ENCODE assay signal across 8 mouse cellular contexts in the genomic region with DNA sequence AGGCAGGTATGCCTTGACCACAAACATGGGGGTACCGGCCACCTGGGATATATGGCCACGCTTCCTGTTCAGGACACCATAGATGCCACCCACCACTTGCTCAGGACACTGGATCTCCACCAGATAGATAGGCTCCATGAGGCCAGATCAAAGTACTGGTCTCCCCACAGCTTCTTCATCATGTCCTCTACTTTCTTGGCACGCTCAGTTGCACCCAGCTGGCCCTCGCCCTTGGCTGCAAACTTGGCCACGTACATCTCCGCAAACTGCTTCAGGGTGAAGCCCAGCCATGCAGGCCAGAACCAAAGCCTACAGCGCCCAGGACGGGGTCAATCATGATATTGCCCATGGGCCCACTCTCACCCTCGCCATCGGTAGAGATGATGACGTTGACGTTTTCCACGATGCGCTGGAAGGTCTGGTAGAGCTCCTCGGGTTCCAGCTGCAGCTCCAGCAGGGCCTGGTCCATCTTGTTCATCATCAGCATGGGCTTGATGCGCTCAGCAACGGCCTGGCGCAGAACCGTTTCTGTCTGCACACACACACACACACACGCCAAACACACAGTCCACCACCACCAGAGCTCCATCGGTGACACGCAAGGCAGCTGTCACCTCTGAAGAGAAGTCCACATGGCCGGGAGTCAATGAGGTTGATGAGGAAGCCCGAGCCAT. TPM values are rescaled to one million over a fixed set of nuclear protein-coding genes. Genes with fewer than 3 reads are reported as not detected.
DNase-seq lines count a peak whose midpoint lies in the region; ATAC-seq and TF ChIP-seq lines count a peak whose summit lies in the region.
"Not testable (repeated sequence)": the region's sequence is repeated elsewhere in the genome, so short reads cannot be mapped to it uniquely, and the experiment has no call there.

No protein-coding gene starts in this region.

- not testable (repeated sequence) for H3K9ac ChIP-seq in forebrain, embryonic 13.5 days; kidney, embryonic 14.5 days (ENCODE audit: low read depth, low read length); limb, embryonic 14.5 days (ENCODE audit: low read depth, low read length, severe bottlenecking)

- peaks cover 18% of the 10 kb centered on the region for H3K9me3 ChIP-seq in forebrain, embryonic 13.5 days (replicated peaks)
- H3K9me3 ChIP-seq in heart, embryonic 10.5 days, result peaks cover 16% of the 10 kb centered on the region
- H3K9me3 ChIP-seq in kidney, embryonic 14.5 days (ENCODE audit: control insufficient read depth, low read length), result peaks cover 11% of the 10 kb centered on the region
- H3K9me3 ChIP-seq in limb, embryonic 14.5 days (ENCODE audit: control insufficient read depth, low read length), result peaks cover 14% of the 10 kb centered on the region

- peaks cover 13% of the 10 kb centered on the region for H3K36me3 ChIP-seq in forebrain, embryonic 13.5 days (ENCODE audit: poor library complexity, severe bottlenecking)
- H3K36me3 ChIP-seq in heart, embryonic 10.5 days, result peaks cover 16% of the 10 kb centered on the region
- H3K36me3 ChIP-seq in kidney, embryonic 14.5 days (ENCODE audit: control insufficient read depth, insufficient read depth, low read length); limb, embryonic 14.5 days (ENCODE audit: control insufficient read depth, insufficient read depth, low read length): not testable (repeated sequence)

- H3K27ac ChIP-seq in forebrain, embryonic 13.5 days; heart, embryonic 10.5 days; kidney, embryonic 14.5 days (ENCODE audit: low read depth, low read length); limb, embryonic 14.5 days (replicated peaks; ENCODE audit: low read depth, low read length): not testable (repeated sequence)

- H3K27me3 ChIP-seq in forebrain, embryonic 13.5 days; heart, embryonic 10.5 days (ENCODE audit: insufficient read depth, poor library complexity, severe bottlenecking); kidney, embryonic 14.5 days (ENCODE audit: control insufficient read depth, insufficient read depth, low read length); limb, embryonic 14.5 days (ENCODE audit: control insufficient read depth, insufficient read depth, low read length): not testable (repeated sequence)

- DNase-seq in adrenal gland, postnatal 25 days, result peak; percentile 52
- DNase-seq in heart, embryonic 10.5 days (ENCODE audit: low spot score), result peak; percentile 89
- peak; percentile 5 for DNase-seq in limb, embryonic 14.5 days (ENCODE audit: low spot score)
- peak; percentile 56 for DNase-seq in lung, postnatal 36 days
- DNase-seq in spleen, adult 18-20 months, result peak; percentile 39
- DNase-seq in thymus, postnatal 4 days, result peak; percentile 46

- H3K4me2 ChIP-seq in forebrain, embryonic 13.5 days; kidney, embryonic 14.5 days (replicated peaks; ENCODE audit: low read depth, low read length); limb, embryonic 14.5 days (replicated peaks; ENCODE audit: low read depth, low read length, severe bottlenecking): not testable (repeated sequence)

- WGBS in forebrain, embryonic 13.5 days, result 97% methylated on average over 24 of the region's 24 CpGs
- whole genome bisulfite sequencing in heart, embryonic 10.5 days, result 94% methylated on average over 24 of the region's 24 CpGs
- 96% methylated on average over 23 of the region's 24 CpGs for WGBS in kidney, embryonic 14.5 days
- WGBS in limb, embryonic 14.5 days, result 97% methylated on average over 21 of the region's 24 CpGs

- 0 out of 2 replicates have a peak, but pooled peaks have one; percentile 6 for ATAC-seq in forebrain, embryonic 13.5 days
- ATAC-seq in kidney, embryonic 14.5 days (ENCODE audit: low FRiP score, low TSS enrichment), result peak; percentile 18; the same call in 1 of the 2 replicates
- ATAC-seq in limb, embryonic 14.5 days (ENCODE audit: low FRiP score, low read depth), result not testable (repeated sequence)

- TF ChIP-seq POLR2A in limb, embryonic 14.5 days (IDR thresholded peaks at IDR 0.05; ENCODE audit: borderline replicate concordance, extremely low read depth, insufficient read depth, insufficient read length), result not testable (repeated sequence)

- H3K4me1 ChIP-seq in forebrain, embryonic 13.5 days; heart, embryonic 10.5 days; kidney, embryonic 14.5 days (ENCODE audit: control insufficient read depth, insufficient read depth, low read length); limb, embryonic 14.5 days (ENCODE audit: control insufficient read depth, insufficient read depth, low read length): not testable (repeated sequence)

- not testable (repeated sequence) for H3K4me3 ChIP-seq in forebrain, embryonic 13.5 days; heart, embryonic 10.5 days; kidney, embryonic 14.5 days (ENCODE audit: low read length); limb, embryonic 14.5 days (replicated peaks; ENCODE audit: low read length)

RNA-seq across cellular contexts. Expression of gene Sfi1, which starts 43.1 kb away (rescaled TPM):
- total RNA-seq in adrenal gland, postnatal 25 days (2021), result 92.1 and 96.9 TPM in 2 replicates
- 15.0 and 16.0 TPM in 2 replicates for polyA plus RNA-seq in forebrain, embryonic 13.5 days (2015; fragmentation: Nextera tagmentation; extraction: Ambion mirVana)
- polyA plus RNA-seq in heart, embryonic 10.5 days (2016; fragmentation: Nextera tagmentation; extraction: Ambion mirVana), result 10.3 and 11.7 TPM in 2 replicates
- polyA plus RNA-seq in kidney, embryonic 14.5 days (2014; fragmentation: Nextera tagmentation; extraction: Ambion mirVana), result 10.5 and 12.7 TPM in 2 replicates
- 34.6 and 39.4 TPM in 2 replicates for polyA plus RNA-seq in limb, embryonic 14.5 days (2012; rRNA removed)
- polyA plus RNA-seq in limb, embryonic 14.5 days (2014; fragmentation: Nextera tagmentation; extraction: Ambion mirVana), result 10.1 and 11.7 TPM in 2 replicates

RNA-seq across cellular contexts. Expression of gene Eif4enif1, which starts 52.1 kb away (rescaled TPM):
- 60.1 and 67.3 TPM in 2 replicates for total RNA-seq in adrenal gland, postnatal 25 days (2021)
- 46.8 and 54.2 TPM in 2 replicates for polyA plus RNA-seq in forebrain, embryonic 13.5 days (2015; fragmentation: Nextera tagmentation; extraction: Ambion mirVana)
- polyA plus RNA-seq in heart, embryonic 10.5 days (2016; fragmentation: Nextera tagmentation; extraction: Ambion mirVana), result 42.4 and 51.0 TPM in 2 replicates
- 46.8 and 65.8 TPM in 2 replicates for polyA plus RNA-seq in kidney, embryonic 14.5 days (2014; fragmentation: Nextera tagmentation; extraction: Ambion mirVana)
- 87.8 and 103 TPM in 2 replicates for polyA plus RNA-seq in limb, embryonic 14.5 days (2012; rRNA removed)
- 55.9 and 68.7 TPM in 2 replicates for polyA plus RNA-seq in limb, embryonic 14.5 days (2014; fragmentation: Nextera tagmentation; extraction: Ambion mirVana)

Comparison
In these comparisons a context has a peak if more than half of its experiments do, and no peak if none do; other contexts are left out.
1. DNase-seq: peak in every context shown above with its lines; median percentile 89 in heart, embryonic 10.5 days; 56 in lung, postnatal 36 days; 52 in adrenal gland, postnatal 25 days; 46 in thymus, postnatal 4 days; 39 in spleen, adult 18-20 months; 5 in limb, embryonic 14.5 days.